Mouse (Mus musculus) spleen, postnatal 4 days (tissue): ENCODE results near the gene Gabbr2.
"Not testable (repeated sequence)": the region's sequence is repeated elsewhere in the genome, so short reads cannot be mapped to it uniquely, and the experiment has no call there.

Experiments used
- DNase-seq, 2 experiments: peaks; one replicate each; pipeline ENCODE4 v3.0.0; 2022; ENCODE audit warnings: low spot score in 2 of 2

Gene Gabbr2

GRCm38 (mm10) chr4:46655956-46656355 is 335.7 kb downstream of the Gabbr2 start:
- DNase-seq, result no peak

DNA sequence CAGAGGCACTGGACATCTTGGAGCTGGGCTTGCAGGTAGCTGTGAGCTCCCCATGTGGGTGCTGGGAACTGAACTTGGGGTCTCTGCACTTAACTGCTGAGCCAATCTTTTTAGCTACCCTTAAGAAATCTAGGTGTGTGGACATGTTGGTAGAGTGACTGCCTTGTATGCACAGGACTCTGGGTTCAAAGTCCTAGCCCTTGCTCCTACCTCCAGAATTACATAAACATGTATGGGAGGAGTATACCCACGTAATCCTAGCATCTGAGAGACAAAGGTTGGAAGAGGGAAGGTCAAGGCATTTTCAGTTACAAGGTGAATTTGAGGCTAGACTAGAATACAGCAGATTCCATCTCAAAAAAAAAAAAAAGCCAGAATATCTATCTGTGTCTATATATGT is 336.4 kb downstream of the Gabbr2 start:
- DNase-seq, result no peak

DNA sequence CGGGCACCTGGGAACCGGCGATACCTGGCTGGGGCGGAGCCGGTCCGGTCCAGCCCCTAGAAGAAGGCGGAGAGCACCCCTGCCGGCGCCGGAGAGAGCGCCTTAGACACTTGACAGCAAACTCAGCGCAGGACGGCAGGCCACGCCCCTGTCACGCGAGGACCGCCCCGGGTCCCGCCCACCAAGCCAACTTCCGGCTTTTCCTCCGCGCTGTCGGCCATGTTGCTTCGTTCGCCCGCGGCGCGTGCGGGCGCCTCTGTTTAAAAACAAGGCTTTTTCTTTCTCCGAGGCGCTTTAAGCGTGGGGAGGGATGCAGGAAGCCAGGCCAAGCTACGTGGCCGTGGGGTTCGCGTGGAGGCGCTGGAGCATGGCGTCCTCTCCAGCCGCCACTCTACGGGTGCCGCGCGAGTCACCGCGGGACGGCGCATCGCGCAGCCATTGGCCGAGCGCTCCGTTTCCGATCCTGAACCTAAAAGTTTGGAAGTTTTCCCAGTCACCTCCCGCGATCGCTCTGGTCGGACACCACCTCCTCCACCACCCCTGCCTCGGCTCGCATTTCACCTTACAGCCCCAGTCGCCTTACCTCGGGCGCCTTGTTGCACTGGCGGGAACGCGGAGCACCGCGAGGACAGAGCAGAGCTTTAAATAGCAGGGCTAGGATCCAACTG is 341.5 kb downstream of the Gabbr2 start, which contains the start of gene Tbc1d2:
Gene Tbc1d2 (minus strand): TSS at position 124 of the 668 bp plus-strand sequence.
- peak; percentile 94 to 97 for DNase-seq

GRCm38 (mm10) chr4:46649161-46649560 is 342.5 kb downstream of the Gabbr2 start:
- DNase-seq, result no peak

GRCm38 (mm10) chr4:46643676-46644112 is 348.0 kb downstream of the Gabbr2 start:
- DNase-seq, result no peak

DNA sequence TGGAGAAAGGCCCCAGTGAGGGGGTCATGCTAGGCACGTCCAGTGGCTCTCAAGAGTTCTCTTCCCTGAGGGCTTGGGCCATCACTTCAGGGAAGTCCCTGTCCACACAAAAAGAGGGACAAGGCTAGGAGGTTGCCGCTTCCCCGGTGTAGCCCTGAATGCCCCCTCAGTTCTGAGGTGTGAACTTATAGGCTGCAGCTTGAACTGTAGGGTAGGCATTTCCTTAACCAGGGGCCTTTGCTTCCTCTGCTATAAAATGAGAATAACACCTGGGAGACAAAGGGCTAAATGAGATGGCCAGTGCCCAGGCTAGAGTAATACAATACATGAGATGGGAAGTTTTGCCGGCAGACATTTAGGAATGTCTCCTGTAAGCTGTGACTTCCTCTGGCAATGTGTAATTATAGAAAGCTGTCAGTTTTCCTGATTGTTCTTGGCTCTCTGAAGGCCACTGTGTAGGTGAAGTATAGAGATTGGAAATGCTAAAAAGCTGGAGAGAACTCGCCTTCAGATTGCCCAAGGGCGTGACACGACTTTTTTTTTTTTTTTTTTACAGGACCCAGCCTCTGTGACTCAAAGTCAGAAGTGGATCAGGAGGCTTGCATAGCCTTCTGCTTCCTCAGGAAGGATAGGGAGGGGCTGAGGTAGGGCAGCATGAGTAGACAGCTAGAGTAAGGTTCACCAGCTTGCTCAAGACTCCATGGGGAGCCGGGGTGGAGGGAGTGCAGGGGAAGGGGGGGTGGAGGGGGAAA is 348.6 kb downstream of the Gabbr2 start:
- DNase-seq, result no peak

- DNase-seq, result no peak
These were observed 350.4 kb downstream of the Gabbr2 start for GRCm38 (mm10) chr4:46641283-46641682.

- no peak for DNase-seq
These were observed 351.8 kb downstream of the Gabbr2 start for GRCm38 (mm10) chr4:46639866-46640265.

DNA sequence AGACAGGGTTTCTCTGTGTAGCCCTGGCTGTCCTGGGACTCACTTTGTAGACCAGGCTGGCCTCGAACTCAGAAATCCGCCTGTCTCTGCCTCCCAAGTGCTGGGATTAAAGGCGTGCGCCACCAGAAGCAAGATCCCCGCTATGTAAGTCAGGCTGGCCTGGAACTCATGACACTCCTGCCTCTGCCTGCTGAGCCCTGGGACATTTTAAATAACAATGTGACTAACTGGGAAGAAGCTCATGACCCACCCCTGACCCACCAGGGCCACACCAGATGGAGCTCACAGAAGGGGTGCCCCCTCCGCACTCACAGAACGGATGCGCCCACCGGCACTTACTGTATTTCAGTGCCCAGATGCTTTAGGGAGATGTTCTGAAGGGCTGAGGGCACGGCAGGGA is 354.4 kb downstream of the Gabbr2 start:
- not testable (repeated sequence) for DNase-seq

DNA sequence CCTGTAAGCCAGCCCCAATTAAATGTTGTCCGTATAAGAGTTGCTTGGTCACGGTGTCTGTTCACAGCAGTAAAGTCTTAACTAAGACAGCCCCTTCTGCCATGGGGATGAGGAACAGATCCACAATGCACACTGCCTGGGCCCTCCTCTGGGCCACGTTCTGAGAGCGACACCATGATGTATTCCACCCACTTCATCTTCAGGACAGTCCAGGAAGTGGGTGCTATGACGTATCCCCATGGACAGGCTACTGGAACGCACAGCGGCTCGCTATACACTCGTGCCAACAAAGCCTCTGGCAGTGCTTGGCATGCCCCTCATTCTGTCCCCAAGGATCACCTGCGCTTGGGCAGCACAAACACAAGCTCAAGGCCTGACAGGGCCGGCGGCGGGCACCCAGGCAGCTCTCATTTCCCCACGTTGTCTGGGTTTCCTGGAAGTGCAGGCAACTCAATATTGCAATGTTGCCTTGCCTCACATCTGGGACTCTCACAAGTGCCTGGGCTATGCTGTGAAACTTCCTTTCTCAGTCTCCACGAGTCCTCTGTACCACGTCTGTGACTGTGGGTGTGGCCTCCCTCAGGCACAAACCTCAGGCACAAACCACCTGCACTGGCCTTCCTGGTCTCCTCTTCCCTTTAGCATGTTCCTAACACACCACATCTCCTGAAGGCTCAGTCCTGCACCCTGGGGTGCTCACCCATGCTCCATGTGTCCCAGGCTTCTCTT is 355.8 kb downstream of the Gabbr2 start:
- DNase-seq, result no peak

DNA sequence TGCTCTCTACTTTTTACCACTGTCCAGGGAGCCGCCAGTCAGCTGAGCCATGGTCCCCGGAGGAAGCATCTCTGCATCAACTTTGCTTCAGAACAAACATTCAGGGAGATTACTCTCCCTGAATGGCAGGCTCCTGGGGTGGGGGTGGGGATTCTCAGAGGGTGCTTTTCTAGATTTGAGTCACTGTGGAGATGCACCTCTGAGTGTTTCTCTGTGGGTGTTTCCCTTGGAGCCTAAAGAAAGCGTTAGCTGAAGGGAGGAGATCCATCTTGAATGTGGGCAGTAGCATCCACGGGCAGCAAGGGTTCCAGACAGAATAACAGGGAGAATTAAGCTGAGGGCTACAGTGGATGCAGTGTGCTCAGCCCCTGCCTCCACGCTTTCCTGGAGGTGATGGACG is 356.8 kb downstream of the Gabbr2 start:
- DNase-seq, result no peak

GRCm38 (mm10) chr4:46633565-46633964 is 358.1 kb downstream of the Gabbr2 start:
- DNase-seq, result not testable (repeated sequence)

- DNase-seq, result no peak
These were observed 359.2 kb downstream of the Gabbr2 start for GRCm38 (mm10) chr4:46632465-46632864.

DNA sequence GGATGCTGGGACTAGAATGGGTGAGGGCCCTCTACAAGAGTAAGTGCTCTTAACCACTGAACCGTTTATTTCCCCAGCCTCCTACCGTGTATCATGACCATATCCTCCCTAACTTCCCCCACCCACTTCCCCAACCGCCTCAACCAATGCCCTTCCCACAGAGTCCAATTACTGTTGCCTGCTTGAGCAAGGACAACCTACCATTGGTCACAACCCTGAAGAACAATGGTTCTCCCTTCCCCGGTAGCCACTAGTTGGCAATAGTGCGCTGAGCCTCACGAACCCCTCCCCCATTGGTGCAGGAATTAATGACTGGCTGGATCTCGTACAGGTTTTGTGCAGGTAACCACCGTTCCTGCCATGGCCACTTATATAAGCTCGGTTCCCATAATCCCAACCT is 361.3 kb downstream of the Gabbr2 start:
- DNase-seq, result peak; percentile 56 to 79

GRCm38 (mm10) chr4:46628873-46629272 is 362.8 kb downstream of the Gabbr2 start:
- DNase-seq, result no peak

DNA sequence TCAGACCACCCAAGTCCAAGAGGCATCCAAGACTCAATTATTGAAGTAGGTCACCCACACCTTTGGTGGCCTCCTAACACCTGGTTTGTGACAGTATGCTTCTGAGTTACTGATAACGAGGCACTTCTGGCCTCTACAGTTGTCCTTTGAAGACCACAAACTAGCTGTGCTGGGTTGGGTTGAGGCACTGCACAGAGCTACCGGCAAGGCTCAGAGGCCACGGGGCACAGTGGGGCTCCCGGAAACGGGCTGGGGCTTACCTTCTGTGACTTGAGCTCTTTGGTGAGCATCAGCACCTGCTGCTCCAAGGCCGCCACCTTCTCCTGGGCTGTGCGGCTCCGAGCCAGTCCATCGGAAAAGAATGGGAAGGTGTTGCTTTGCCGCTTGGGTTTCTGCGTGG is 363.6 kb downstream of the Gabbr2 start:
- DNase-seq, result no peak

DNA sequence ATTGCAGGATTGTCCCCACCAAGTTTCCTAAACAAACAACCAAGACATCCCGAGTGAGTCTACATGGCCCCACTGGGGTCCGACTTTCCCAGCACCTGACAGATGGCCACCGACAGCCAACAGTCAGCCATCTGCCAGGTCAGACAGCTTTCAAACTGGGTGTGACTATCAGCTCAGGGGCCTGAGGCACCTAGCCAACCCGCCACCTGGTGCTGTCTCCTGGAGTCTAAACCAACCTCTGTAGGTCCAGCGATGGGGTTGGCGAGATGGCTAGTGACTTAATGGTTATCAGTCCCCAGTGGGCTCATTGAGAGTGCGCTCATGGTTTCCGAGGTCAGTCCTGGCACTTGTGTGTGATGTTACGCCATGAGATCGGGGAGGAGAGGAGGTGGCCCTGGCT is 366.6 kb downstream of the Gabbr2 start:
- DNase-seq, result no peak

DNA sequence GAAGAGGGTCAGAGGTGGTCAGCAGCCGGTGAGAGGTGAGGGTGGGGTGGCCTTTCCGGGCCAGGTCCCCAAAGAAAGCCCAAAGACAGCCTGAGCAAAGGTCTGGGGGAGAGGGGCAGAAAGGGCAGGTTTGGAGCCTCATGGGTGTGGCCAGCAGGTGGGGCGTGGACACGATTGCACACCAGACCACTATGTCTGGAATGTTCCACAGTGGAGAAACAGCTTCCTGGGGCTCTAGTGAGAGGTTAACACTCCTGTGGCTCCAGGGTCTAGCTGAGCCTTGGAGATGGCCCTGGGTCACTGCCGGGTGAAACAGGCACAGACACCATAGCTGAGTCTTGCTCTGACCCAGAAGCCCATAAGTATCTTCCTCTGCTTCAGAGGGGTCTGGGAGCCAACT is 368.7 kb downstream of the Gabbr2 start:
- DNase-seq, result no peak

DNA sequence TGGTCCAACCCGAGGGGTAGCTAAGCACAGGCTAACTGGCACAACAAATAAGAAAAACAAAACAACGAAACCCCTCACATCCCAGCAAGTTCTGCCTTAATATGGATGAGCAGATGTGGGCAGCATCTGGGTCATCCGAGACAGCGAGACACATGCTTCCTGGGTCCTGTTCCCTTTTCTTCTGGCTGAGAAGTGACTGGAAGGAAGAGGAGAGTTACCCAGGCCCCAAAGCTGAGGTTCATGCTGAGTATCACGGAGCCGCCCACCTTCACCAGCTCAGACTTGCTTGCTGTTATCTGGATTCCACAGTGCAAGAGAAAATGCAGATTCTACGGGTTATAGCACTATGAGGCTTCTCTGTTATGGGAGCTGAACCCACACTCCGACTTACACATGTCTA is 370.7 kb downstream of the Gabbr2 start:
- no peak for DNase-seq

- peak in 1 of 2 experiments; percentile 47 for DNase-seq
These were observed 371.3 kb downstream of the Gabbr2 start for GRCm38 (mm10) chr4:46620330-46620729.

DNA sequence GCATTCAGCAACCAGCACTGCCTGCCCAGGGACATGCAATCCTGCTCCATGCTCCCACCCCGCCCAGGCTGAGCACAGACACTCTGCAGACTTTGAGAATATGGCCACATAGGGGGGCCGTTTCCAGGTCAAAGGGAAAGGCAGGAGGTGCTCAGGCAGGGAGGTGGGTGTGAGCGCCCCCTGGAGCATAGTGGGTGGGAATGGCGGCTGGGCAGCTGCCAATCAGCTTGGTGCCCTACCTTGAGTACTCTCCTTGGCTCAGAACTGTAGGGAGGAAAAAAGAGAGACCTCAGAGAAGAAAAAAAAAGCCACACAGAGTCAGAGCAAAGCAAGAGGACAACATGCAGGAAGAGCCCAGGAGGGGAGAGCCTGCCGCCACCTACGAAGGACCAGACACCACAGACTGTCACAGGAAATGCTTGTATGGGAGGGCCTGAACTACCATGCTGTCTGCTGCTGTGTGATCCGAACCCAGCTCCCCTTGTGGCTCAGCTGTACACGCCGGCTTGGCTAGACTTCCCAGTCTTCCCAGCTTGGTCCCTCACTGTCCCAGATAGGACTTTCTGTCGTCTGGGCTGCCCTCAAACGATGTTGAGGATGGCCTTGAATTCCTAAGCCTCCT is 373.4 kb downstream of the Gabbr2 start:
- no peak for DNase-seq

DNA sequence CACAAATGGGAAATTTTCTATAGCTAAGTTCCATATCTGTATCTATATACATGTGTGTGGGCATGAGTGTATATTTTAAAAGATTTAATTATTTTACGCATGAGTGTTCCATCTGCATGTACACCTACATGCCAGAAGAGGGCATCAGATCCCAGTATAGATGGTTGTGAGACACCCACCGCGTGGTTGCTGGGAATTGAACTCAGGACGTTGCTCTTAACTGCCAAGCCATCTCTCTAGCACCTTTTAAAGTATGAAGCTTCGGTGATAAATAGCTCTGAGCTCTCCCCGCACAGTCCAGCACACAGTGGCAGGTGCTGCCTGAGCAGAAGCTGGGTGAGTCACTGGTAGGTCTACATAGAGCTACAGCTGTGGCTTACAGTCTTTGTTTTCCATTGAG is 374.3 kb downstream of the Gabbr2 start:
- no peak for DNase-seq
